15 mouse cellular contexts compared by ENCODE assay signal in the genomic region with DNA sequence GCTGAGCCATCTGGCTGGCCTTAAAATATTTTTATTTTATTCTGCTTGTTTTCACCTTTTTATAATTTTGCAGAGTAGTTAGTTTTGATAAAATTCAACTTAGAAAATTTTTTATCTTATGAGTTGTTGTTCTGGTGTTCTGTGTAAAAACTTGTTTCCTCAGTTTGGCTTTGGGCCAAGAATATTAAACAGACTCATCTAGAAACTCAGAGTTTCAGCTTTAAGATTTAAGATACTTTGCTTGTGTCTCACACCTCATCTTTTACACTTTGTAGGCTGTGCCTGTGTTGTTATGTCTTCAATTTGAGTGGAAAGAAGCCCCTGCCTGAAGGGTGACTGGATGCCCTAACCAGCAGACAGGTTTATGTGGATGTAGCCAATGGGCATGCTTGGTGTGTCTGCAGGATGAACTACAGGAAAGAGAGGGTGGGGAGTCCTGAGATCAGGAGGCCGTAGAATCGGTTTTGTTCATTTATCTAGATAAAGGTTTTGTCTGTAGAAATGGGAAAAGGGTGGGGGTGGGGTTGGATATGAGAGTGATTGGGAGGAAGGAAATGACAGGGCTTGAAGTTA.
"Had no signal": no experiment of that assay in that cellular context is flagged by ENCODE, and none has a peak within 500 bp of the region (broad histone marks: within the 10 kb centered on the region; RNA-seq: fewer than 3 reads in every experiment).

No protein-coding gene starts in this region.

- H3K9ac ChIP-seq: limb, embryonic 13.5 days; liver, embryonic 14.5 days; lung, embryonic 15.5 days had no signal

- H3K9me3 ChIP-seq: limb, embryonic 13.5 days; lung, embryonic 15.5 days; megakaryocyte, embryonic 14.5 days had no signal

- DNase-seq: kidney, postnatal 36 days; layer of hippocampus, adult 9-11 months; left cerebral cortex, postnatal 4 days; lung, postnatal 14 days; right cerebral cortex, postnatal 14 days; thymus, postnatal 4 days had no signal

- H3K27ac ChIP-seq: kidney, postnatal 0 days; limb, embryonic 13.5 days; liver, embryonic 14.5 days; lung, embryonic 15.5 days; macrophage; stomach, postnatal 0 days had no signal

- H3K36me3 ChIP-seq: lung, embryonic 15.5 days had no signal

- H3K4me3 ChIP-seq: limb, embryonic 13.5 days; lung, embryonic 15.5 days; megakaryocyte, embryonic 14.5 days had no signal

- H3K27me3 ChIP-seq: limb, embryonic 13.5 days; lung, embryonic 15.5 days; megakaryocyte, embryonic 14.5 days had no signal

- ATAC-seq: midbrain, embryonic 16.5 days had no signal

- H3K4me2 ChIP-seq: limb, embryonic 13.5 days; lung, embryonic 15.5 days; midbrain, embryonic 11.5 days had no signal
